Mouse (Mus musculus) small intestine, adult 2 months (tissue): Measurements from ENCODE around the gene Zfp950. TPM values are rescaled to one million over a fixed set of nuclear protein-coding genes. Genes with fewer than 3 reads are reported as not detected.

Experiments used
- H3K27ac ChIP-seq: fragments of 200-500 bp; 2 replicates; pipeline ENCODE4 v1.5.1; 2012; ENCODE audit warnings: low read depth, low read length, control low read depth, inconsistent platforms; ENCODE audit not compliant: insufficient read depth
- H3K27me3 ChIP-seq: fragments of 200-500 bp; 2 replicates; pipeline ENCODE4 v1.6.1; 2012; ENCODE audit warnings: mild to moderate bottlenecking, moderate library complexity, low read length, inconsistent platforms; ENCODE audit not compliant: control insufficient read depth, insufficient read depth
- H3K36me3 ChIP-seq: fragments of 200-500 bp; 2 replicates; pipeline ENCODE4 v1.6.1; 2012; ENCODE audit warnings: mild to moderate bottlenecking, low read length, control low read depth, inconsistent platforms; ENCODE audit not compliant: control insufficient read depth, insufficient read depth
- H3K4me1 ChIP-seq: fragments of 200-500 bp; 2 replicates; pipeline ENCODE4 v1.6.1; 2012; ENCODE audit warnings: low read length, inconsistent platforms, mixed read lengths; ENCODE audit not compliant: control insufficient read depth, insufficient read depth, insufficient read length
- H3K4me3 ChIP-seq: fragments of 200-500 bp; 2 replicates; pipeline ENCODE4 v1.5.1; 2012; ENCODE audit warnings: low read depth, mild to moderate bottlenecking, control low read depth, inconsistent platforms, low read length, moderate library complexity
- CTCF ChIP-seq: fragments of 200-500 bp; IDR thresholded peaks from 2 replicates; pipeline ENCODE4 v1.5.1; 2012; ENCODE audit warnings: low read depth, mild to moderate bottlenecking, control low read depth, inconsistent platforms, low read length, moderate library complexity, mixed read lengths; ENCODE audit not compliant: insufficient replicate concordance, insufficient read length; ENCODE audit errors: extremely low read depth
- POLR2A ChIP-seq: fragments of 200-500 bp; IDR thresholded peaks from 2 replicates; pipeline ENCODE4 v1.6.1; 2012; ENCODE audit warnings: low read depth, mild to moderate bottlenecking, control low read depth, inconsistent platforms, low read length, moderate library complexity
- WGBS: fragments of 180-500 bp; shearing (Covaris S2); methylation state at CpG from one replicate; pipeline ENCODE4 v1.1.7; 2018; 5-methylcytosine and 5-hydroxymethylcytosine counted together
- polyA plus RNA-seq: library from polyadenylated mRNA; depleted of rRNA; stranded (reverse); fragments of >200 nt; gene quantifications from 2 replicates; pipeline ENCODE4 v1.2.3, GENCODE M21; 2012

Zfp950 gene
- polyA plus RNA-seq, 1 experiment = 2.7 TPM

DNA sequence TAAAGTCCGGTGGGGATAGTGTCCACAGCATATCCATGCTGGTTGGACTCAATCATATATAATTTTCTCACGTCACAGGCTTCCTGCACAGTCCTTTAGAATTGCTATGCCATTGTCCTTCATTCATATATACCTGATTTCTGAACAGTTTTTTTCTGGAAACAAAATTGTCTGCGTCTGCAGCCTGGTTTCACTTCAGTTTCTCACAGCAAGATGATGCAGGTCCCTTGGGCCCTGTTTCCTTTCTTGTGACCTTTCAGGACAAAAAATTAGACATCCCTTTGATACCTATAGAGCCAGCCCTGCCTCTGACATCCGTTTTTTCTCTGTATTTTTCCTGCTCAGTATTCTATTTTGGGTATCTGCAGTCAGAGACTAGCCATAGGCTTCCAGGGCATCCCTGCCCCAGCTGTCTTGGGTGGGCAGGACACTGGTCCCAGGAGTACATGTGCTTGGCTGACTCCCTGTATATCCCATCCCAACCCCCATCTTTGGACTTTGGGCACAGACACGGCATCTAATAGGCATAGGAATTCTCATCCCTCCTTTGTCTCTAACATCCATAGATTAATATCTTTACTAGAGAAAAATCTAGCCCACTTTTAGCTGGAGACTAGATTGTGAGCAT is 83.7 kb downstream of the Zfp950 start:
- TF ChIP-seq CTCF = no peak
- TF ChIP-seq POLR2A = no peak
- 68% methylated on average over 5 of the region's 5 CpGs for WGBS
- no peak overlapping the region for H3K27ac ChIP-seq
- H3K36me3 ChIP-seq = no peaks in the 10 kb centered on the region
- H3K4me3 ChIP-seq = no peak overlapping the region
- no peaks in the 10 kb centered on the region for H3K4me1 ChIP-seq
- no peaks in the 10 kb centered on the region for H3K27me3 ChIP-seq

DNA sequence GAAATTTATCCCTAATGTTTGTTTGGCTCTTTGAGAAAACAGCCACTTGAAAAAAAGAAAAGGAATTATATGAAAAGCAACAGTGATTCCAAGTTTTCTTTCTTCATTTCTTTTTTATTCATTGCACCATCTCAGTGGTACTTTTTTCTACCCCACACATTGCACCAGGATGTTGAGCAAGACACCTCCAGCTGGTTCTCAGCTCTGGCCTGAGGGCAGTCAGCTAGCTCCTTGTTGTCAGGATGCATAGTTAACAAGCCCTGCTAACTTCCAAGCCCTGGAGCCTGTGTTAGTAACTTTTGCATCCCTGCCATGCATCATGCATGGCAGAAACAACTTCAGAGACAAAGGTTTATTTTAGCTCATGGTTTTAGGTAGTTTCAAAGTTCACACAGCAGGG is 87.9 kb downstream of the Zfp950 start:
- no peak for TF ChIP-seq POLR2A
- TF ChIP-seq CTCF = no peak

DNA sequence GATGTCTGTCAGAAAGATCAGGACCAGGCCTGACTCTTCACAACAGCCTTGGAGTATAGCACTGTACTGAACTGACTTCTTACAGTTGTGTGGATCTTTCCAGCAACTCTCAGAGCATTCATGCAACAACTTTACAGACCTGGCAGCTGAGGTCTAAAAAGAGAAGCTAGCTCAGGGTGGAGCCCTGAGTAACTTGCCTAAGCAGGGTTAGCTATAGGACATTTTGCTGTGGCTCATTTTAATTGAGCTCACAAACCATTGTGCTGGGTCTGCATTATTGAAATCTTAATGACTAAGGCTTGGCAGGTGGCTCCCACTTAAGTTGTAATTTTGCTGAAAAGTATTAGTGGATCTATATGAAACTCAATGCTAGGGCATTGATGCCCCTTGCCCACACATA is 88.6 kb downstream of the Zfp950 start:
- TF ChIP-seq CTCF (no peak), POLR2A (no peak)
- no peak overlapping the region for H3K27ac ChIP-seq

More for the DNA sequence above, 87.9 kb downstream of the Zfp950 start:
- Histone ChIP-seq H3K27me3 (no peaks in the 10 kb centered on the region), H3K4me3 (no peak overlapping the region), H3K4me1 (no peaks in the 10 kb centered on the region), H3K36me3 (no peaks in the 10 kb centered on the region), H3K27ac (no peak overlapping the region)

DNA sequence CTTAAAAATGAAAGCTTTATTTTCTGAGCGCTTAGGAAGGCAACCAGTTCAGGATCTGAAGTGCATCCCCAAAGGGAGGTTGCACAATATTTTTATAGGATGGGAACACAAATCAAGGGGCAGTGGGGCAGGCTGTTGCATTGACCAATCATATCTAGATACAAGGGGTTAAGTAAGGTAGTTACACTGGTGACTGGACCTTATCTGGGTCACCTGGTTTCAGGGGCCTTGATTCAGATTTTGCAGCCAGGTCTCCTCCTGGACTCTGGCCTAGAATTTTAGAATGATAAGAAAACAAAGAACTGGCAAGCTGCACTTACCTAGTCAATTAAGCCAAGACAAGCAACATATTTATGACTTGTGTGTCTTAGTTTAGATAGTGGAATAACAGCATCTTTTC is 89.5 kb downstream of the Zfp950 start:
- no peaks in the 10 kb centered on the region for H3K27me3 ChIP-seq
- H3K4me1 ChIP-seq = no peaks in the 10 kb centered on the region
- no peak overlapping the region for H3K4me3 ChIP-seq
- TF ChIP-seq POLR2A = no peak
- no peak for TF ChIP-seq CTCF
- H3K36me3 ChIP-seq = no peaks in the 10 kb centered on the region
- H3K27ac ChIP-seq = no peak overlapping the region
- 91% methylated on average over 1 of the region's 1 CpGs for WGBS

More for the DNA sequence above, 88.6 kb downstream of the Zfp950 start:
- Histone ChIP-seq H3K36me3 (no peaks in the 10 kb centered on the region), H3K27me3 (no peaks in the 10 kb centered on the region), H3K4me1 (no peaks in the 10 kb centered on the region), H3K4me3 (no peak overlapping the region)

DNA sequence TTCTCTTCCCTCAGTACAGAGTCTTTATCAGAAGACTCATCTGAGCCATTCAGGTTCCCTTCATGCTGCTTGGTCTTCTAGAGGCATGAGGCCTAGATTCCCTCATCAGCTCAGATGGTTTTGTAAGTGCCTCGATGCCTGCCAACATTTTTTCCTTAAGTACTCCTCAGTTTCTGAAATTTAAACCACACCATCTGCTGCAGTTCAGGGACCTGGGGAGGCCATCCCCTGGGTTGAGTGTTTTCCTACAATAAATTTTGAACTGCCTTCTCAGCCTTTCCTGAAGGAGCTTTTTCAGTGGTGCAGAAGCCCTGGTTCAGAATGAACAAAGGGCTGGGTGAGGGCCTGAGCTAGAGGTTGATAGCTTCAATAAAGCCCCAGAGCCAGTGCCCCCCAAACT is 91.2 kb downstream of the Zfp950 start:
- no peak overlapping the region for H3K4me3 ChIP-seq
- H3K27me3 ChIP-seq = no peaks in the 10 kb centered on the region
- WGBS = 86% methylated on average over 1 of the region's 1 CpGs
- TF ChIP-seq CTCF (no peak), POLR2A (no peak)
- no peaks in the 10 kb centered on the region for H3K36me3 ChIP-seq
- no peak overlapping the region for H3K27ac ChIP-seq
- H3K4me1 ChIP-seq = no peaks in the 10 kb centered on the region

DNA sequence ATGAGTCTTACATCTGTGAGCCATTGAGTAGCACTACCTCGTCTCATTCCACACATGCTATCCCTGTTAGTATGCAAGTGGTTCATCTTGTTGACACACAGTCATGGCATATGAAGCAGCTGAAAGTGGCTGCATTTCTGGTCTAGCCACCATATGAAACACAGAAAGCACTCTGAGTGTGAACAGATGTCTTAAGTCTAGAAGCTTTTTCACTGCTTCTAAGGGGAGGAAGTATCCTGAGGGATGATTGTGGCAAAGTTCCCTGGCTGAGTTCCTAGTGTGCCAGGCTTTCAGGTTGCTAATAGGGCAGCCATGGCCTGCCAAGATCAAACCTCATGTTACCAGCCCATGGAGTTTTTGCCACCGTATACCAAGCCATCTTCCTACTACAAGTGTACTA is 92.0 kb downstream of the Zfp950 start:
- Histone ChIP-seq H3K4me3 (no peak overlapping the region), H3K27ac (no peak overlapping the region), H3K36me3 (no peaks in the 10 kb centered on the region), H3K4me1 (no peaks in the 10 kb centered on the region), H3K27me3 (no peaks in the 10 kb centered on the region)
- no peak for TF ChIP-seq POLR2A
- no peak for TF ChIP-seq CTCF
- WGBS = 87% methylated on average over 2 of the region's 2 CpGs

DNA sequence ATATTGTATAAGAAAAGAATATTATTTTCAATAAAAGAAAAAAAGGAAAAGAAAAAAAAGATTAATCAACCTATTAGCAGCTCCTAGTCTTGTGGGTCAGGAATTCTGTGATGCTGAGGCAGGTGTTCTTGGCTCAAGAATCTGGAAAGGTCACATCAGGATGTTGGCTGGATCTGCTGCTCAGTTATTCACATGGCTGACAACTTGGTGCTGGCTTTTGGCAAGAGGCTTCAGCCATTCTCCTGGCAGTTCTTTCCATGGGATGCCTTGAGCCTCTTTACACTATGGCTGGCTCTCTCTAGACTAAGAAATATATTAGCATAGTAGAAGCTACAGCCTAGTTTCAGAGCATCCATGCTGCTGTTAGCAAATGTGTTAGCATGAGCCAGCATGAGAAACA is 101.5 kb downstream of the Zfp950 start:
- no peak overlapping the region for H3K4me3 ChIP-seq
- H3K36me3 ChIP-seq = no peaks in the 10 kb centered on the region
- H3K27ac ChIP-seq = no peak overlapping the region
- no peak for TF ChIP-seq CTCF
- TF ChIP-seq POLR2A = no peak
- H3K27me3 ChIP-seq = no peaks in the 10 kb centered on the region
- no peaks in the 10 kb centered on the region for H3K4me1 ChIP-seq
